Mouse (Mus musculus) left cerebral cortex, adult 9 months (tissue): Measurements from ENCODE around the gene Chd8.
"Not testable (repeated sequence)": the region's sequence is repeated elsewhere in the genome, so short reads cannot be mapped to it uniquely, and the experiment has no call there.

ENCODE experiments used
- DNase-seq, 2 experiments: peaks; one replicate each; pipeline ENCODE4 v3.0.0; 2022; ENCODE audit warnings: low spot score in 2 of 2

Chd8 gene

DNA sequence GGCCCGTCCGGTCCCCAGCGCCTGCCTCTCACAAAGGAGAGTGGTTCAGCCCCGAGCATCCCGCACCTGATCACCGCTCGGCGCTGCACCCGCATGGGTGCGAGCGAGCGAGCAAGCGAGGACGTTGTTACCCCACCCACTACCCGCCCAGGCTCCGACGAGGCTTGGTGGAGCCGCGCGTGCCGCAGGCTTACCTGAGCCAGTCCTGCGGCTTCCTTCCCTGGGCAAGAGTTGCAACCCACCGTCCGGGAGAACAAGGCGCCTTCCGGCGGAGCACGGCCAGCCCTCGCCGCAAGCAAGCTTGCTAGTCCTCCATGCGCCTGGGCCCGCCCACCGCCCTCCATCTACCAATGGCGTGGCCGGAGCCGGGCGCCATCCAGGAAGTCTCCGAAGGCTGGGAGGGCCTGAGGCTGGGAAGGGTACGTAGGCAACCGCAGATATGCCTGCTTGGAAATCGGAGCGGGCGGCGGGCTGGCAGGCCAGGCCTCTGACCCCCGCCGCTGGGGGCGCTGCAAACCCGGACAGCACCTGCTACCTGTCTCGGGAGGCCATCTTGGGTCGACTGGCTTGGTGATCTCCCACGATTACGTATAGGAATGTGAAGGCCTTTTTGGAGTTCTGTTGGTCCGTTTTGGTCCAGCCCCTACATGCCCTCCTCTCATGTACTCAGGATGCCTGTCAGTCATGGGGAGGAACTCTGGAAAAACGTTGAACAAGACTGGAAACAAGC lies at the start of gene Chd8:
Gene Chd8, minus strand, starts transcription at position 297 of the 730 bp plus-strand sequence.
- peak; percentile 97 to 98 for DNase-seq

DNA sequence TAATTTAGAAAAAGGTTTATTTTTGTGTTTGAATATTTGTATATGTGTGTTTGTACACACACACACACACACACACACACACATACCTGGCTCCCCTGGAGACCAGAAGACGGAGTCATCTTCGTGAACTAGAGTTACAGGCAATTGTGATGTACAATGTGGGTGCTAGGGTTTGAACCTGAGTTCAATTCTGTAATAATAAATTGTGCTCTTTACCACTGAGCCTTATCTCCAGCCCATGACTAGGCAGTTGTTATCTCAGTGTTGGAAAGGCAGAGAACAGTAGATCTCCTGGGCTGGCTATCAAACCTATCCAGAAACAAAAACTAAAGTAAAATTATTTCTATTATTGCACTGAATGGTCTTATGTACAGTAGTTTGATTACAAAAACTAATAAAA lies 48.5 kb upstream of the Chd8 start:
- DNase-seq, result no peak

GRCm38 (mm10) chr14:52304644-52305271 lies 47.2 kb upstream of the Chd8 start, which contains the start of gene Mettl3:
Gene Mettl3 (minus strand): TSS chr14:52305128.
- DNase-seq, result peak; percentile 82 to 94

- not testable (repeated sequence) for DNase-seq
Observed at GRCm38 (mm10) chr14:52303517-52303916, 45.9 kb upstream of the Chd8 start.

GRCm38 (mm10) chr14:52295558-52296264 lies 38.1 kb upstream of the Chd8 start:
- no peak for DNase-seq

GRCm38 (mm10) chr14:52284191-52284590 lies 26.6 kb upstream of the Chd8 start:
- DNase-seq, result no peak

- DNase-seq, result no peak
Observed at GRCm38 (mm10) chr14:52283629-52284028, 26.0 kb upstream of the Chd8 start.

DNA sequence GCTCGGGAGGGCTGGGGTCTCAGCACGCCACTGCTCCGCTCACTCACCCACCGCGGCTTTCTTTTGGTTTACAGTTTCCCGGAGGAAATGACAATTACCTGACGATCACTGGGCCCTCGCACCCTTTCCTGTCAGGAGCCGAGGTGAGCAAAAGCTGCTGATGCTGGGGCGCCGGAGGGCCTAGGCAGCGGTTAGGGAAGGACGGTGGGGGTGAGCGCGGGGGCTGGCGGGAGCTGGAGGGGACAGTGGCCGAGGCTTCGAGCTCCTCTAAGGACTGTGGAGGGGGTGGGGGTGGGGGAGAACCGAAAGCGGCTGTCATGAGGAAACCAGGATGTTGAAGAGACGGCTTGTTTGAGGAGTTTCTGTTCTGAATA lies 22.2 kb upstream of the Chd8 start:
- no peak for DNase-seq

DNA sequence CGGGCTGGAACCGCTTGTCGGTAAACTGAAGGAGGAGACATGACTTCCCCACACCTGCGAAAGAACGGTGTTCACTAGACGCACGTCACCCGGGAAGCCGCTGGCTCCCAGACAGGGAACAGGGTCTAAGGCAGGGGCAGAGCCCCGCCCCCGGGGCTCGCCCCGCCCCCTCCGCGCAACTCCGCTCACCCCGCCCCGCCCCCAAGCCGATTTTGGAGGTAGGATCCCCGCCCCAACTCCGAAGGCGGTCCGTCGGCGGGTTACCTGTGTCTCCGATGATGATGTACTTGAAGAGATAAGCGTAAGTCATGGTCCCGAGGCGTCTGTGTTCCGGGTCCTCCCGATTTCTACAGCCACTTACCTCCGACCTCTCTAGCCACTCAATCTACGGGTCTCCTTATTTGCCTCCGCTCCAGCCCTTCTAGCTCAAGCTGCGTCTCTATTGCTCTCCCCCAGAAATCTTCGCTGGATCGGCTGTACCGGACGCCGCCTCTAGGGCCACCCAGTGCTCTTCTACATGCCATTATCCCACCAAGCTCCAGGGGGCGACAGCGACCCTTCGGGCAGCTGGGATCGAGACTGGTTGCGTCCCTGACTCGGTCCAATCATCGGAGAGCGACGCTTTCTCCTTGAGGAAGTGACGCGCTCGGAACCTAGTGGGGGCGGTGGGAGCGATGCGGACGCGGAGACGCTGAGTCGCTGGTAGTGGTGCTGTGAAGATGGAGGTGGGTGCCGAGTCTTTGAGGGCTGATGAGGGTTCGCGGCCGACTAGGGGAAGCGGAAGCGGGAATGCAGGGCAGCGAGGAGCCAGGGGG lies 21.6 kb upstream of the Chd8 start, which contains the start of the genes Tox4 and Rab2b:
Gene Tox4, plus strand, starts transcription at position 215 of the 815 bp plus-strand sequence.
Gene Rab2b, minus strand, starts transcription at position 614 of the 815 bp plus-strand sequence.
- DNase-seq, result peak; percentile 98 to 99

GRCm38 (mm10) chr14:52277210-52277609 lies 19.6 kb upstream of the Chd8 start:
- DNase-seq, result no peak

GRCm38 (mm10) chr14:52272781-52273180 lies 15.2 kb upstream of the Chd8 start:
- DNase-seq, result no peak

DNA sequence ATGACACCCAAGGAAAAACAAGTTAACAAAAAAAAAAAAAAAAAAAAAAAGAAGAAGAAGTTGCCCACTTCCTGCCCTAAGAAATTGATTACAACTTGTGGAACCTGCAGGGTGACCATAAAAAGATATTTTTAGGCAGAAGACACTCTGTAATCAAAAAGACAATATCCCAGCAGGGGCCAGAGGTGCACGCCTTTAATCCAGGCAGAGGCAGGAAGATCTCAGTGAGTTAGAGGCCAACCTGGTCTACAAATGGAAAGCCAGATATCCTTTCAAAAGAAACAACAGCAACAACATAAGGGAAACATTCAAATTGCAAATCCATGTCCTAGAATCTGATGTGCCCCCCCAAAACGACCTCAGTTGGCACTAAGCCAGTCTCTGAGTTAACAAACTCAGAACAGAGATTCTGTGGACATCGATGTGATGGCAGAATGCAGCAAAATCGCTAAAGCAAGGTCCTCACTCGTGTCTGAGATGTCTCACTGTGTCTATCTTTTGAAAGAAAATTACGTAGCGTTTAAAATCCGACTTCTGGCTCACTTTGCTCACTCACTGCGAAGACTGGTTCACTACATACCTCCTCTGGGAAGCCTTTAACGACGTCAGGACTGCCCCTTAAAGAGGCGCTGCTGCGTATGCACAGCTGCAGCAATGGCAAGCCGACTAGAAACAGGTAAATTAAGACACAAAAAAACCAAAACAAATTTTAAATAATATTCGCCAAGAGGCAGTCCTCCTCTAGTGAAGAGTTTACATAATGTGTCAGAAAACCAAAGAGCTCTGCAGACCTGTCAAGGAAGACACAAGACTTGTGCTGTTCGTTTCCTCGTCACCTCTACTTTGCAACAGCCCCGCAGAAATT lies 1.0 kb downstream of the Chd8 start:
- peak in 1 of 2 experiments; percentile 34 for DNase-seq

DNA sequence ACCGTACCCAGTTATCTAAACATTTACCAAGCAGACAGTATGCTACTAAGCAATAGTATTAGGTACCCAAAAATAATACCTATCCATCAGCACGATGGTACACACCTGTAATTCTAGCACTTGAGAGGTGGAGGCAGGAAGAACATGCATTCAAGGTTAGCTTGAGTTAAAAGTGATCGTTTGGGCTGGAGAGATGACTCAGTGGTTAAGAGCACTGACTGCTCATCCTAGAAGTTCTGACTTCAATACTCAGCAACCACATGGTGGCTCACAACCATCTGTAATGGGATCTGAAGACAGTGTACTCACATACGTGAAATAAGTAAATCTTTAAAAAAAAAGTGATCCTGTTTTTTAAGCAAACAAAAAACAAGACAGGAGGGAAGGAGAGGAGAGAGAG lies 11.5 kb downstream of the Chd8 start:
- no peak for DNase-seq

DNA sequence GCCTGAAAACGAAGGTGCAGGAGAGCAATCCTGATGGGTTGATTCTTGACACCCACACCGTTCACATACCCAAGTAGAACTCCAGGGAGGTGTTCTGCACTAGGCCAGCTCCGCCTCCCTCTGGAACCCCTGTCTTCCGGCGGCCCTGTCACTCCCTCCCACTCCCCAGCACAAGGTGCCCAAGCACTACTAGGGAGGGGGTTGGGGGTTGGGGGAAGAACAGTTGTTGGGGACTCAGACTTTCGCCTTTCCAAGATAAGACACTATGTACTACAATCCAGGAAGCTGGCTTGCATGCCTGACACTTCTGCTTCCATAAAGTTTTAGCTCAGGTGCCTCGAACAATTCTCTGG lies 12.9 kb downstream of the Chd8 start:
- DNase-seq, result no peak

- DNase-seq, result peak; percentile 94 to 100
Observed at GRCm38 (mm10) chr14:52244041-52244689, 13.4 kb downstream of the Chd8 start.

DNA sequence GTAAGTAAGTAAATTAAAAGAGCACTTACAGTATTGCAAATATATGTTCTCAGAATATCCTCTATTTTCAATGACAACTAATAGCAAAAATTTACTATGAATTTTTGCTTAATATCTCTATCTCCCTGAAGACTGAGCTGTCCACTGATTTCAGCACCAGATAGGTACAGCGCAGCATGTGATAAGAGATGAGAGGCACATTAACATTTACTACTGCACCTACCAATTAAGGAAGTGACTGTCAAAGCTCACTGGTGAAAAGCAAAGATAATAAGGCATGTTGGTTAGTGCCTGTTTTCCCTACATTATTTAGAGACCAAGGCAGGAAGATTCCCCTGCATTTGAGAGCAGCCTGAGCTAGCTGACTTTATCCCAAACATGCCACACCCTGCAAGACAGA lies 21.4 kb downstream of the Chd8 start:
- no peak for DNase-seq

- DNase-seq, result no peak
Observed at GRCm38 (mm10) chr14:52235165-52235564, 22.4 kb downstream of the Chd8 start.

DNA sequence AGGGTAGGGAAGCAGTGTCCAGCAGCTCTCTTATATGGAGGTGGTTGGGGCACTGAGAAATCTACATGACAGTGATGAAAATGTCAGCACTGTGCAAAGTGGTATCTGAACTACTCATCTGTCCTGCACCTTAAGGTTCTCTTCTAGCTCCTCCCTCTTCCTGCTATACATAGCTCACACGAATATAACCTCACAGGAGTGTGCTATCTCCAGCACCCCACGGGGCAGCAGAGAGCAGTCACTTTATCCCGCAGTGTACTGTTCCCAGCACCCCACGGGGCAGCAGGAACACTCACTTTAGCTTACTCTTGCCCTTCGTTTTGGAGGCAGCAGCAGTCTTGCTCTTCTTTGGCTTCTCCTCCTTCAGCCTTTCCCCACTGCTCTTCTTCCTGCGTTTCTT lies 25.3 kb downstream of the Chd8 start:
- no peak for DNase-seq

DNA sequence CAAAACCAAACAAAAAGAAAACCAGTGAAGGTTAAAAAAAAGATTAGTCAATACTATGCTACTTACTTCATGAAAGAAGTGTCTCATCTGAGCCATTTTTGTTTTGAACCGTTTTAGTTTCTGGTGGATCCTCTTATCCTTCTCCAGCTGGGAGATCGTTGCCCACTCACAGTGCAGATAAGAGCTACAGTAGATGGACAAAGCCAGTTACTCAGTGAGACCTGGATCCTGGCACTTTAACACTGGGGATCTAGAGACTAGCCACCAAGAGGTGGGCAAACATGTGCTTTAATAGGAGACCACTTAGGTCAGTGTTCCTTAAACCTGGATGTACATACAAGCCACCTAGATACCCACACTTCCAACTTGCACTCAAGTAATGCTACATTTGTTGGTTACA lies 31.6 kb downstream of the Chd8 start:
- DNase-seq, result no peak

DNA sequence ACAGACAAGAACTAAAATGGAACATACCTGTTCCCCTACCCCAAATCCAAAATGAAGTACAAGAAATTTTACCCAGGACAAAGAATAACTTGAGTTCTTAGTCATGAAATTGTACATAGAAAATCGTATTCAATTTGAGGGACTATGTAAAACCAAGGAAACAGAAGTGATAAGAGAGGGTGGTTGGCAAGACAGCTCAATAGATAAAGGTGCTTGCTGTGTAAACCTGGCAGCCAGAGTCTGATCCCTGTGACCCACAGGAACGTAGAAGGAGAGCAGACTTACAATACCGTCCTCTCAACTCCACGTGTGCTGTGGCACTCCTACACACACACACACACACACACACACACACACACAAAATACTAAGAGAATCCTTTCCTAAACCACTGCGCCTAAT lies 40.3 kb downstream of the Chd8 start:
- DNase-seq, result no peak
